Mouse (Mus musculus): Measurements from ENCODE around the gene Polr2g. TPM values are rescaled to one million over a fixed set of nuclear protein-coding genes. Genes with fewer than 3 reads are reported as not detected.

Polr2g gene
- total RNA-seq, 2 experiments from 2014 or later: 113 to 120 TPM

- no peak for DNase-seq (ENCODE audit: low spot score in 2 of 2)
- TF ChIP-seq CTCF (conservative IDR thresholded peaks at IDR 0.05): no peak
- Histone ChIP-seq H3K4me3 (no peak overlapping the region), H3K27ac (no peak overlapping the region)
Measured at GRCm38 (mm10) chr19:8803879-8804660, 5.7 kb upstream of the Polr2g start.

- Histone ChIP-seq H3K27ac (peak overlapping the region; percentile 90; the same call in 1 of the 2 replicates), H3K4me3 (peak overlapping the region; percentile 64)
- no peak for TF ChIP-seq CTCF (conservative IDR thresholded peaks at IDR 0.05)
- DNase-seq (ENCODE audit: low spot score in 2 of 2): no peak
Measured at GRCm38 (mm10) chr19:8803204-8803780, 4.9 kb upstream of the Polr2g start.

- TF ChIP-seq CTCF (conservative IDR thresholded peaks at IDR 0.05): no peak
- Histone ChIP-seq H3K4me3 (peak within 1 kb of the TSS; percentile 64), H3K27ac (peak within 1 kb of the TSS; percentile 90)
- peak; percentile 91 to 98 for DNase-seq (ENCODE audit: low spot score in 2 of 2)
Measured at GRCm38 (mm10) chr19:8802130-8802821, 3.9 kb upstream of the Polr2g start, which contains the start of gene Zbtb3. Zbtb3 (plus strand) TSS chr19:8802555.

- Histone ChIP-seq H3K4me3 (peak overlapping the region; percentile 92), H3K27ac (peak overlapping the region; percentile 95)
- no peak for DNase-seq (ENCODE audit: low spot score in 2 of 2)
- peak; percentile 33 for TF ChIP-seq CTCF (conservative IDR thresholded peaks at IDR 0.05)
Measured at GRCm38 (mm10) chr19:8798947-8799315, 554 bp upstream of the Polr2g start.

- DNase-seq (ENCODE audit: low spot score in 2 of 2): no peak
- TF ChIP-seq CTCF (conservative IDR thresholded peaks at IDR 0.05): no peak
- peak overlapping the region; percentile 89 for H3K27ac ChIP-seq
- H3K4me3 ChIP-seq: no peak overlapping the region
Measured at GRCm38 (mm10) chr19:8790171-8790570, 8.2 kb downstream of the Polr2g start.

GRCm38 (mm10) chr19:8789171-8789570 is 9.2 kb downstream of the Polr2g start:
- Histone ChIP-seq H3K27ac (peak overlapping the region; percentile 89), H3K4me3 (no peak overlapping the region)
- DNase-seq (ENCODE audit: low spot score in 2 of 2): peak in 1 of 2 experiments; percentile 34
- no peak for TF ChIP-seq CTCF (conservative IDR thresholded peaks at IDR 0.05)

GRCm38 (mm10) chr19:8788521-8788920 is 9.9 kb downstream of the Polr2g start:
- no peak for DNase-seq (ENCODE audit: low spot score in 2 of 2)
- no peak overlapping the region for H3K4me3 ChIP-seq
- TF ChIP-seq CTCF (conservative IDR thresholded peaks at IDR 0.05): no peak
- peak overlapping the region; percentile 89 for H3K27ac ChIP-seq

GRCm38 (mm10) chr19:8786008-8786781 is 12.2 kb downstream of the Polr2g start, which contains the start of gene Taf6l:
Taf6l (minus strand) TSS chr19:8786417.
- Histone ChIP-seq H3K4me3 (peak within 1 kb of the TSS; percentile 82), H3K27ac (peak within 1 kb of the TSS; percentile 83)
- peak; percentile 87 to 94 for DNase-seq (ENCODE audit: low spot score in 2 of 2)
- peak; percentile 78 for TF ChIP-seq CTCF (conservative IDR thresholded peaks at IDR 0.05)

- peak overlapping the region; percentile 98 for H3K27ac ChIP-seq
- TF ChIP-seq CTCF (conservative IDR thresholded peaks at IDR 0.05): no peak
- H3K4me3 ChIP-seq: peak overlapping the region; percentile 95
- peak in 1 of 2 experiments; percentile 16 for DNase-seq (ENCODE audit: low spot score in 2 of 2)
Measured at GRCm38 (mm10) chr19:8774951-8775421, 23.4 kb downstream of the Polr2g start.

- TF ChIP-seq CTCF (conservative IDR thresholded peaks at IDR 0.05): peak; percentile 40
- DNase-seq (ENCODE audit: low spot score in 2 of 2): peak; percentile 94 to 96
- Histone ChIP-seq H3K4me3 (peak within 1 kb of the TSS; percentile 95), H3K27ac (peak within 1 kb of the TSS; percentile 98)
Measured at GRCm38 (mm10) chr19:8774086-8774835, 24.1 kb downstream of the Polr2g start, which contains the start of gene Tmem179b. Tmem179b (minus strand) TSS chr19:8774467.

GRCm38 (mm10) chr19:8773409-8773808 is 25.0 kb downstream of the Polr2g start:
- DNase-seq (ENCODE audit: low spot score in 2 of 2): no peak
- Histone ChIP-seq H3K4me3 (peak overlapping the region; percentile 95; the same call in 1 of the 2 replicates), H3K27ac (peak overlapping the region; percentile 33; the same call in 1 of the 2 replicates)
- TF ChIP-seq CTCF (conservative IDR thresholded peaks at IDR 0.05): no peak
